In genomic region chr19:4283653-4284052, GRCm38 (mm10) we compare ENCODE assay signal across 8 mouse cellular contexts. TPM values are rescaled to one million over a fixed set of nuclear protein-coding genes. Genes with fewer than 3 reads are reported as not detected.
DNase-seq lines count a peak whose midpoint lies in the region; ATAC-seq and TF ChIP-seq lines count a peak whose summit lies in the region.

No protein-coding gene starts in this region.

- 0 out of 2 replicates have a peak overlapping the region, but pooled peaks have one; percentile 12 for H3K27ac ChIP-seq in lung, embryonic 14.5 days (ENCODE audit: low read depth)
- no peak overlapping the region; the same call in 1 of the 2 replicates for H3K27ac ChIP-seq in embryonic facial prominence, embryonic 13.5 days
- no peak overlapping the region for H3K27ac ChIP-seq in intestine, postnatal 0 days (ENCODE audit: low read depth, low read length)
- H3K27ac ChIP-seq in neural tube, embryonic 12.5 days = no peak overlapping the region

- WGBS in lung, embryonic 14.5 days = 40% methylated on average over 7 of the region's 7 CpGs
- WGBS in embryonic facial prominence, embryonic 13.5 days = 52% methylated on average over 7 of the region's 7 CpGs
- 41% methylated on average over 7 of the region's 7 CpGs for WGBS in intestine, postnatal 0 days
- 46% methylated on average over 7 of the region's 7 CpGs for WGBS in neural tube, embryonic 12.5 days

- no peak for DNase-seq in lung, embryonic 14.5 days
- DNase-seq in lung, postnatal 14 days = no peak
- no peak for DNase-seq in kidney, postnatal 36 days
- DNase-seq in right cerebral cortex, postnatal 4 days = no peak
- DNase-seq in cerebellum, adult 8-10 months = no peak

- H3K4me2 ChIP-seq in lung, embryonic 14.5 days = peak overlapping the region; percentile 76
- H3K4me2 ChIP-seq in embryonic facial prominence, embryonic 13.5 days = peak overlapping the region; percentile 73
- H3K4me2 ChIP-seq in intestine, postnatal 0 days (replicated peaks; ENCODE audit: low read depth) = peak overlapping the region; percentile 92
- peak overlapping the region; percentile 86 for H3K4me2 ChIP-seq in neural tube, embryonic 12.5 days (replicated peaks)

- no peak for ATAC-seq in lung, embryonic 14.5 days (ENCODE audit: insufficient read depth)
- no peak for ATAC-seq in embryonic facial prominence, embryonic 13.5 days (ENCODE audit: insufficient number of reproducible peaks, insufficient read depth, low FRiP score, low TSS enrichment, low read depth)
- no peak for ATAC-seq in intestine, postnatal 0 days
- no peak for ATAC-seq in neural tube, embryonic 12.5 days (ENCODE audit: low FRiP score, low read depth)

- TF ChIP-seq CTCF in lung, embryonic 14.5 days (IDR thresholded peaks at IDR 0.05; ENCODE audit: low read depth) = no peak
- TF ChIP-seq CTCF in intestine, postnatal 0 days (IDR thresholded peaks at IDR 0.05; ENCODE audit: low read depth) = no peak

- no peak overlapping the region for H3K9ac ChIP-seq in lung, embryonic 14.5 days
- peak overlapping the region; percentile 75 for H3K9ac ChIP-seq in embryonic facial prominence, embryonic 13.5 days
- H3K9ac ChIP-seq in intestine, postnatal 0 days (ENCODE audit: low read depth, low read length) = no peak overlapping the region
- H3K9ac ChIP-seq in neural tube, embryonic 12.5 days = no peak overlapping the region

- H3K27me3 ChIP-seq in lung, embryonic 14.5 days (ENCODE audit: insufficient read depth, low read length) = no peaks in the 10 kb centered on the region
- no peaks in the 10 kb centered on the region for H3K27me3 ChIP-seq in embryonic facial prominence, embryonic 13.5 days
- H3K27me3 ChIP-seq in intestine, postnatal 0 days (replicated peaks; ENCODE audit: control insufficient read depth, insufficient read depth, low read length) = no peaks in the 10 kb centered on the region
- 0 out of 2 replicates have a peak, but pooled peaks cover 6% of the 10 kb centered on the region for H3K27me3 ChIP-seq in neural tube, embryonic 12.5 days (replicated peaks)

- peak overlapping the region; percentile 49 for H3K4me3 ChIP-seq in lung, embryonic 14.5 days (ENCODE audit: low read depth, low read length)
- H3K4me3 ChIP-seq in embryonic facial prominence, embryonic 13.5 days = peak overlapping the region; percentile 55
- H3K4me3 ChIP-seq in intestine, postnatal 0 days (ENCODE audit: low read depth, low read length) = peak overlapping the region; percentile 65
- H3K4me3 ChIP-seq in neural tube, embryonic 12.5 days = peak overlapping the region; percentile 61; the same call in 1 of the 2 replicates

- H3K9me3 ChIP-seq in lung, embryonic 14.5 days (ENCODE audit: low read depth, low read length) = peaks cover 4% of the 10 kb centered on the region; the same call in 1 of the 2 replicates
- H3K9me3 ChIP-seq in embryonic facial prominence, embryonic 13.5 days = no peaks in the 10 kb centered on the region
- no peaks in the 10 kb centered on the region for H3K9me3 ChIP-seq in intestine, postnatal 0 days (ENCODE audit: control insufficient read depth)
- no peaks in the 10 kb centered on the region for H3K9me3 ChIP-seq in neural tube, embryonic 12.5 days

- H3K4me1 ChIP-seq in lung, embryonic 14.5 days (ENCODE audit: insufficient read depth) = 0 out of 2 replicates have a peak, but pooled peaks cover 3% of the 10 kb centered on the region
- H3K4me1 ChIP-seq in embryonic facial prominence, embryonic 13.5 days = peaks cover 16% of the 10 kb centered on the region
- no peaks in the 10 kb centered on the region; the same call in 1 of the 2 replicates for H3K4me1 ChIP-seq in intestine, postnatal 0 days (replicated peaks; ENCODE audit: control insufficient read depth, insufficient read depth, low read length)
- H3K4me1 ChIP-seq in neural tube, embryonic 12.5 days = peaks cover 12% of the 10 kb centered on the region; the same call in 1 of the 2 replicates

- H3K36me3 ChIP-seq in lung, embryonic 14.5 days (ENCODE audit: insufficient read depth) = peaks cover 36% of the 10 kb centered on the region
- H3K36me3 ChIP-seq in embryonic facial prominence, embryonic 13.5 days = peaks cover 49% of the 10 kb centered on the region
- H3K36me3 ChIP-seq in intestine, postnatal 0 days (ENCODE audit: control insufficient read depth, insufficient read depth) = peaks cover 31% of the 10 kb centered on the region
- H3K36me3 ChIP-seq in neural tube, embryonic 12.5 days = peaks cover 40% of the 10 kb centered on the region

RNA-seq across cellular contexts. Expression of gene Ankrd13d, which starts 0.7 kb away (rescaled TPM):
- polyA plus RNA-seq in lung, embryonic 14.5 days (2014; fragmentation: Nextera tagmentation; extraction: Ambion mirVana) = 2.4 and 2.8 TPM in 2 replicates
- 12.6 and 13.5 TPM in 2 replicates for polyA plus RNA-seq in embryonic facial prominence, embryonic 13.5 days (2015; fragmentation: Nextera tagmentation; extraction: Ambion mirVana)
- 2.0 and 2.4 TPM in 2 replicates for polyA plus RNA-seq in intestine, postnatal 0 days (2015; fragmentation: Nextera tagmentation; extraction: Ambion mirVana)
- polyA plus RNA-seq in neural tube, embryonic 12.5 days (2016; fragmentation: Nextera tagmentation; extraction: Ambion mirVana) = 18.5 and 19.0 TPM in 2 replicates

RNA-seq across cellular contexts. Expression of gene Ssh3, which starts 14.7 kb away (rescaled TPM):
- polyA plus RNA-seq in lung, embryonic 14.5 days (2014; fragmentation: Nextera tagmentation; extraction: Ambion mirVana) = 10.6 and 11.1 TPM in 2 replicates
- polyA plus RNA-seq in embryonic facial prominence, embryonic 13.5 days (2015; fragmentation: Nextera tagmentation; extraction: Ambion mirVana) = 17.4 and 20.3 TPM in 2 replicates
- polyA plus RNA-seq in intestine, postnatal 0 days (2015; fragmentation: Nextera tagmentation; extraction: Ambion mirVana) = 18.1 and 18.5 TPM in 2 replicates
- 5.9 and 7.0 TPM in 2 replicates for polyA plus RNA-seq in neural tube, embryonic 12.5 days (2016; fragmentation: Nextera tagmentation; extraction: Ambion mirVana)

RNA-seq across cellular contexts. Expression of gene Grk2, which starts 22.4 kb away (rescaled TPM):
- polyA plus RNA-seq in lung, embryonic 14.5 days (2014; fragmentation: Nextera tagmentation; extraction: Ambion mirVana) = 19.4 and 23.0 TPM in 2 replicates
- 17.0 and 19.6 TPM in 2 replicates for polyA plus RNA-seq in embryonic facial prominence, embryonic 13.5 days (2015; fragmentation: Nextera tagmentation; extraction: Ambion mirVana)
- 14.4 and 18.5 TPM in 2 replicates for polyA plus RNA-seq in intestine, postnatal 0 days (2015; fragmentation: Nextera tagmentation; extraction: Ambion mirVana)
- 19.7 and 21.2 TPM in 2 replicates for polyA plus RNA-seq in neural tube, embryonic 12.5 days (2016; fragmentation: Nextera tagmentation; extraction: Ambion mirVana)

RNA-seq across cellular contexts. Expression of gene Pold4, which starts 52.0 kb away (rescaled TPM):
- polyA plus RNA-seq in lung, embryonic 14.5 days (2014; fragmentation: Nextera tagmentation; extraction: Ambion mirVana) = 22.6 and 22.8 TPM in 2 replicates
- polyA plus RNA-seq in embryonic facial prominence, embryonic 13.5 days (2015; fragmentation: Nextera tagmentation; extraction: Ambion mirVana) = 21.2 and 24.9 TPM in 2 replicates
- polyA plus RNA-seq in intestine, postnatal 0 days (2015; fragmentation: Nextera tagmentation; extraction: Ambion mirVana) = 81.5 and 87.8 TPM in 2 replicates
- 18.7 and 19.8 TPM in 2 replicates for polyA plus RNA-seq in neural tube, embryonic 12.5 days (2016; fragmentation: Nextera tagmentation; extraction: Ambion mirVana)
